Mouse (Mus musculus): Measurements from ENCODE around the gene Arhgdib. TPM values are rescaled to one million over a fixed set of nuclear protein-coding genes. Genes with fewer than 3 reads are reported as not detected.
A peak's percentile ranks its signal among the peaks of the same experiment; 100 is the strongest.
"Not testable (repeated sequence)": the region's sequence is repeated elsewhere in the genome, so short reads cannot be mapped to it uniquely, and the experiment has no call there.

Gene Arhgdib
- 18.6 and 22.9 TPM in 2 replicates for polyA plus RNA-seq (2016; fragmentation: Nextera tagmentation; extraction: Ambion mirVana)

- Histone ChIP-seq H3K27me3 (no peaks in the 10 kb centered on the region), H3K4me2 (no peak within 1 kb of the TSS), H3K9ac (no peak within 1 kb of the TSS), H3K27ac (peak within 1 kb of the TSS; percentile 25; the same call in 1 of the 2 replicates), H3K9me3 (no peaks in the 10 kb centered on the region), H3K4me3 (replicated peaks) (no peak within 1 kb of the TSS), H3K36me3 (replicated peaks) (no peaks in the 10 kb centered on the region), H3K4me1 (no peaks in the 10 kb centered on the region)
- ATAC-seq (ENCODE audit: low FRiP score): no peak
- WGBS: 61% methylated on average over 12 of the region's 12 CpGs
These were observed at the start of gene Arhgdib for GRCm38 (mm10) chr6:136941051-136942021. TSS of gene Arhgdib (minus strand) at chr6:136941899.

GRCm38 (mm10) chr6:136990557-136990956, 48.9 kb upstream of the Arhgdib start:
- Histone ChIP-seq H3K36me3 (replicated peaks) (no peaks in the 10 kb centered on the region), H3K9me3 (no peaks in the 10 kb centered on the region), H3K4me2 (no peak overlapping the region), H3K27me3 (no peaks in the 10 kb centered on the region), H3K4me3 (replicated peaks) (no peak overlapping the region), H3K27ac (no peak overlapping the region), H3K4me1 (0 out of 2 replicates have a peak, but pooled peaks cover 3% of the 10 kb centered on the region), H3K9ac (no peak overlapping the region)
- ATAC-seq (ENCODE audit: low FRiP score): no peak
- whole genome bisulfite sequencing: 76% methylated on average over 8 of the region's 8 CpGs

GRCm38 (mm10) chr6:136989824-136990497, 48.3 kb upstream of the Arhgdib start:
- Histone ChIP-seq H3K27me3 (no peaks in the 10 kb centered on the region), H3K9me3 (no peaks in the 10 kb centered on the region), H3K9ac (no peak overlapping the region), H3K36me3 (replicated peaks) (no peaks in the 10 kb centered on the region), H3K27ac (no peak overlapping the region), H3K4me1 (0 out of 2 replicates have a peak, but pooled peaks cover 3% of the 10 kb centered on the region), H3K4me3 (replicated peaks) (no peak overlapping the region), H3K4me2 (no peak overlapping the region)
- 34% methylated on average over 11 of the region's 11 CpGs for WGBS
- ATAC-seq (ENCODE audit: low FRiP score): no peak

GRCm38 (mm10) chr6:136988536-136989060, 46.9 kb upstream of the Arhgdib start:
- Histone ChIP-seq H3K27me3 (no peaks in the 10 kb centered on the region), H3K4me2 (no peak overlapping the region), H3K9me3 (no peaks in the 10 kb centered on the region), H3K9ac (no peak overlapping the region), H3K4me1 (0 out of 2 replicates have a peak, but pooled peaks cover 3% of the 10 kb centered on the region), H3K4me3 (replicated peaks) (no peak overlapping the region), H3K36me3 (replicated peaks) (no peaks in the 10 kb centered on the region), H3K27ac (no peak overlapping the region)
- WGBS: 86% methylated on average over 7 of the region's 7 CpGs
- ATAC-seq (ENCODE audit: low FRiP score): no peak

GRCm38 (mm10) chr6:136986718-136987117, 45.0 kb upstream of the Arhgdib start:
- no peak for ATAC-seq (ENCODE audit: low FRiP score)
- no peak overlapping the region for H3K9ac ChIP-seq
- H3K4me2 ChIP-seq: no peak overlapping the region
- H3K36me3 ChIP-seq (replicated peaks): no peaks in the 10 kb centered on the region
- no peaks in the 10 kb centered on the region for H3K9me3 ChIP-seq
- no peak overlapping the region for H3K27ac ChIP-seq
- no peaks in the 10 kb centered on the region for H3K27me3 ChIP-seq
- 0 out of 2 replicates have a peak, but pooled peaks cover 3% of the 10 kb centered on the region for H3K4me1 ChIP-seq
- H3K4me3 ChIP-seq (replicated peaks): no peak overlapping the region
- 68% methylated on average over 11 of the region's 11 CpGs for WGBS

GRCm38 (mm10) chr6:136986019-136986418, 44.3 kb upstream of the Arhgdib start:
- no peak overlapping the region for H3K4me3 ChIP-seq (replicated peaks)

GRCm38 (mm10) chr6:136983201-136983600, 41.5 kb upstream of the Arhgdib start:
- Histone ChIP-seq H3K4me1 (peaks cover 4% of the 10 kb centered on the region), H3K4me3 (replicated peaks) (no peak overlapping the region), H3K27ac (no peak overlapping the region), H3K9me3 (no peaks in the 10 kb centered on the region), H3K27me3 (no peaks in the 10 kb centered on the region), H3K36me3 (replicated peaks) (no peaks in the 10 kb centered on the region), H3K9ac (no peak overlapping the region), H3K4me2 (no peak overlapping the region)
- ATAC-seq (ENCODE audit: low FRiP score): no peak
- 63% methylated on average over 7 of the region's 7 CpGs for WGBS

More at GRCm38 (mm10) chr6:136986019-136986418, 44.3 kb upstream of the Arhgdib start:
- Histone ChIP-seq H3K36me3 (replicated peaks) (no peaks in the 10 kb centered on the region), H3K9ac (no peak overlapping the region), H3K4me2 (no peak overlapping the region), H3K27me3 (no peaks in the 10 kb centered on the region), H3K4me1 (0 out of 2 replicates have a peak, but pooled peaks cover 3% of the 10 kb centered on the region), H3K27ac (no peak overlapping the region), H3K9me3 (no peaks in the 10 kb centered on the region)
- 73% methylated on average over 13 of the region's 13 CpGs for WGBS
- no peak for ATAC-seq (ENCODE audit: low FRiP score)

- H3K36me3 ChIP-seq (replicated peaks): no peaks in the 10 kb centered on the region
- no peak overlapping the region for H3K4me3 ChIP-seq (replicated peaks)
- H3K4me1 ChIP-seq: peaks cover 4% of the 10 kb centered on the region
- H3K9ac ChIP-seq: no peak overlapping the region
- ATAC-seq (ENCODE audit: low FRiP score): no peak
- no peak overlapping the region for H3K4me2 ChIP-seq
- H3K27me3 ChIP-seq: no peaks in the 10 kb centered on the region
- H3K9me3 ChIP-seq: no peaks in the 10 kb centered on the region
- no peak overlapping the region for H3K27ac ChIP-seq
- WGBS: 85% methylated on average over 6 of the region's 6 CpGs
These were observed 40.9 kb upstream of the Arhgdib start for GRCm38 (mm10) chr6:136982581-136982980.

- H3K4me3 ChIP-seq (replicated peaks): no peak overlapping the region
- 36% methylated on average over 3 of the region's 3 CpGs for WGBS
- H3K9me3 ChIP-seq: no peaks in the 10 kb centered on the region
- no peak overlapping the region for H3K4me2 ChIP-seq
- H3K9ac ChIP-seq: no peak overlapping the region; the same call in 1 of the 2 replicates
- no peaks in the 10 kb centered on the region for H3K36me3 ChIP-seq (replicated peaks)
- no peak overlapping the region for H3K27ac ChIP-seq
- H3K27me3 ChIP-seq: no peaks in the 10 kb centered on the region
- peak; percentile 30; the same call in 1 of the 2 replicates for ATAC-seq (ENCODE audit: low FRiP score)
- H3K4me1 ChIP-seq: peaks cover 4% of the 10 kb centered on the region
These were observed 38.6 kb upstream of the Arhgdib start for GRCm38 (mm10) chr6:136980331-136980746.

- H3K27ac ChIP-seq: no peak overlapping the region
- no peak for ATAC-seq (ENCODE audit: low FRiP score)
- WGBS: 85% methylated on average over 23 of the region's 23 CpGs
These were observed 37.8 kb upstream of the Arhgdib start for GRCm38 (mm10) chr6:136979274-136980082.

GRCm38 (mm10) chr6:136968877-136969276, 27.2 kb upstream of the Arhgdib start:
- H3K27me3 ChIP-seq; H3K4me3 ChIP-seq (replicated peaks); H3K36me3 ChIP-seq (replicated peaks); H3K9me3 ChIP-seq; H3K4me2 ChIP-seq; H3K27ac ChIP-seq; H3K4me1 ChIP-seq; H3K9ac ChIP-seq; ATAC-seq (ENCODE audit: low FRiP score): not testable (repeated sequence)
- 54% methylated on average over 4 of the region's 4 CpGs for WGBS

More at GRCm38 (mm10) chr6:136979274-136980082, 37.8 kb upstream of the Arhgdib start:
- no peak overlapping the region for H3K9ac ChIP-seq
- no peaks in the 10 kb centered on the region for H3K27me3 ChIP-seq
- no peak overlapping the region for H3K4me3 ChIP-seq (replicated peaks)
- no peaks in the 10 kb centered on the region for H3K9me3 ChIP-seq
- H3K4me2 ChIP-seq: no peak overlapping the region
- peaks cover 4% of the 10 kb centered on the region for H3K4me1 ChIP-seq
- no peaks in the 10 kb centered on the region for H3K36me3 ChIP-seq (replicated peaks)
